Mouse (Mus musculus) erythroblast, embryonic 14.5 days (primary cell): ENCODE measurements at regions not wholly inside any gene's neighbourhood (a gene's known extent, or its start where the extent isn't known, plus 50 kb on each side); places are given as distances from the start of the nearest gene placed in this dataset.

ENCODE experiments used
- H3K27me3 ChIP-seq: 2 replicates; pipeline ENCODE4 v1.6.1; 2012; ENCODE audit warnings: inconsistent platforms; ENCODE audit not compliant: control insufficient read depth
- H3K36me3 ChIP-seq: 2 replicates; pipeline ENCODE4 v1.6.1; 2012; ENCODE audit warnings: mild to moderate bottlenecking, inconsistent platforms; ENCODE audit not compliant: control insufficient read depth
- H3K4me1 ChIP-seq: 2 replicates; pipeline ENCODE4 v1.6.1; 2012; ENCODE audit warnings: inconsistent platforms; ENCODE audit not compliant: control insufficient read depth
- H3K4me3 ChIP-seq: replicated peaks from 2 replicates; pipeline ENCODE3; 2012; ENCODE audit warnings: moderate library complexity, mild to moderate bottlenecking, inconsistent platforms
- H3K9me3 ChIP-seq: 2 replicates; pipeline ENCODE4 v1.6.1; 2012; ENCODE audit warnings: low read length, inconsistent platforms, mixed read lengths; ENCODE audit not compliant: control insufficient read depth
- GATA1 ChIP-seq: IDR thresholded peaks from 2 replicates; pipeline ENCODE4 v1.6.1; 2012; ENCODE audit warnings: low read length, inconsistent platforms, mixed read lengths
- TAL1 ChIP-seq: IDR thresholded peaks from 3 replicates; pipeline ENCODE4 v1.6.1; 2012; ENCODE audit warnings: low read length, inconsistent platforms, mixed read lengths

DNA sequence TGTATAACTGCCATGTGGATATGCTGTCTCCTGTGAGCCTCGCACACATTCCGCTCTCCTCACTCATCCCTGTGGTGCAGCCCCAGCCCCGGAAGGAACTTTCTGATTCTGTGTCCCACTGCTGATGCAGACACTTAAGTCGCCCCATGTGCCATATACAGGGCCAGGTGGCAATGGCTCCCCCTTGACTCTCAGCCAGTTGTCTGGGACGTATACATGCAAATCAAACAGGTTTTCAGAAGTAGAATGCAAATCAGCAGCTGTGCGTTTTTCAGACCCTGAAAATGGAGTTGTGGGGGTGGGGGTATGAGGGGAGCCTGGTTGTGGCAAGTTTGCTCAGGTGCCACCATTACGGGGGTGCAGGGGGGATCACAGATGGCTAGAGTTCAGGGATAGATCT is 102.1 kb upstream of the Zdhhc25 start:
- H3K4me3 ChIP-seq = no peak overlapping the region
- H3K4me1 ChIP-seq = no peaks in the 10 kb centered on the region
- peaks cover 20% of the 10 kb centered on the region for H3K9me3 ChIP-seq
- no peaks in the 10 kb centered on the region for H3K36me3 ChIP-seq
- TF ChIP-seq TAL1 (no peak), GATA1 (no peak)
- H3K27me3 ChIP-seq = no peaks in the 10 kb centered on the region

DNA sequence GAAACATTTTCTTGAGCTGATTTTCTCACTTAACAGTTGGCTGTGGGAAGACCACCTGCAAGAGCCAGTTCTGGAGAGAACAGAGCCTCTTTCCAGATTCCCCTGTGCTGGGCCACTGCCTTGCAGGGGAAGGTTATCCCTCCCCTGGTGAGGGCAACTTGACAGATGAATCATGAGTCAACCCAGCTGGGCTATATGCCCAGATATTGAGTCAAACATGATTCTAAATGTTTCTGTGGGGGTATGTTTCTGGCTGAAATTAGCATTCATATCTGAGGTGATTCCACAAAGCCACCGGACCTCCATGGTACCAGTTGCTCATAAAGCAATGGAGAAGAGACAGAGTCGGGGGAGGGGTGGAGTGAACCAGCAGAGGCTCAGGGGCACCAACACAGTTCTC is 97.8 kb upstream of the Zdhhc25 start:
- no peaks in the 10 kb centered on the region for H3K36me3 ChIP-seq
- H3K4me1 ChIP-seq = no peaks in the 10 kb centered on the region
- H3K27me3 ChIP-seq = no peaks in the 10 kb centered on the region
- peaks cover 40% of the 10 kb centered on the region for H3K9me3 ChIP-seq
- H3K4me3 ChIP-seq = no peak overlapping the region
- TF ChIP-seq TAL1 = no peak
- no peak for TF ChIP-seq GATA1

DNA sequence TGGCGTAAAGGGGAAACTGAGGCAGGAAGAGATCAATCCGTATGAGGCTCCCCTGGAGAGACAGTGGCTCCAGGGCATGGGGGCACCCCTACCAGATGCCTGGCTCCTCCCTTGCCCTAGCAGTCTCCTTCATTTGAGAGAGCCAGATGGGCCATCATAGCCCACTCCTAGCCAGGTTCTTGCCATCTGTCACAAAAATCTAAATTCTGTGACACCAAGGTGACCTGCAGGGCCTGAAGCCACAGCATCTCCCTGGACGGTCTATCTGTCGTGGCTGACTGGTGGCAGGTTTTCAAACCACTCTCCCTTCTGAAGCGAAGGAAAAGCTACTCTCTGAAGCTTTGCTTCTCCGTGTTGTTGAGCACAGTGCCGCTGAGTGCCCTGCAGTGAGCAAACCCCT is 96.2 kb upstream of the Zdhhc25 start:
- TF ChIP-seq GATA1 = no peak
- no peak for TF ChIP-seq TAL1
- H3K4me1 ChIP-seq = no peaks in the 10 kb centered on the region
- no peaks in the 10 kb centered on the region for H3K36me3 ChIP-seq
- no peak overlapping the region for H3K4me3 ChIP-seq
- H3K9me3 ChIP-seq = peaks cover 38% of the 10 kb centered on the region
- H3K27me3 ChIP-seq = no peaks in the 10 kb centered on the region

DNA sequence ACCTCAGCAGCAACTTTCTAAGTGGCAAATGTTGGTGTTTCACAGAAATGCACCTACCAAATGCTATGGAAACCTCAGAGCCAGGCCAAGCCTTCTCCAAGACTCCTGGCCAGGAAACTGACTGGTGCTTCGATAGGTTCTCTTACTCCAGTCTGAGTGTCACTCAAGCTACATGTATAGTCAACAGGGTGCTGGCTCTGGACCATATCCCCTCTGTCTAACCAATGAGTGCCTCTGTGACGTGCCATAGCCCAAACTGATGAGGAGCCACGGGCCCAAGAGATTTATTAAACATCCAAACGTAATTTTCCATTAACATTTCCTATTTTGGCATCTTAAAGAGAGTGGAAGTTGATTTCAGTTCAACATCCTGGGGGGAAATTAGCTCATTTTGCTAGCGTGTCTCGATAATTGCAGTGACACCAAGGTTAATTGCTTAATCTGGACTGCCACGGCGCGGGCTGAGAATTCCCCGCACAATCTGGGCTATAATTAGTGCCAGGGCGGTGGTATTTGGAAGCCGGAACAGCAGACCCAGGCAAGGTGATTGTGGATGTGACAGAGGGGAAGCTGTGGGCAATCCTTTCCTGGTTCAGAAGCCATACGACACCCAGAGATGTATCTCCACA is 94.5 kb upstream of the Zdhhc25 start:
- Histone ChIP-seq H3K4me1 (no peaks in the 10 kb centered on the region), H3K4me3 (no peak overlapping the region), H3K36me3 (no peaks in the 10 kb centered on the region), H3K27me3 (no peaks in the 10 kb centered on the region), H3K9me3 (peaks cover 42% of the 10 kb centered on the region)
- TF ChIP-seq GATA1 (no peak), TAL1 (no peak)

DNA sequence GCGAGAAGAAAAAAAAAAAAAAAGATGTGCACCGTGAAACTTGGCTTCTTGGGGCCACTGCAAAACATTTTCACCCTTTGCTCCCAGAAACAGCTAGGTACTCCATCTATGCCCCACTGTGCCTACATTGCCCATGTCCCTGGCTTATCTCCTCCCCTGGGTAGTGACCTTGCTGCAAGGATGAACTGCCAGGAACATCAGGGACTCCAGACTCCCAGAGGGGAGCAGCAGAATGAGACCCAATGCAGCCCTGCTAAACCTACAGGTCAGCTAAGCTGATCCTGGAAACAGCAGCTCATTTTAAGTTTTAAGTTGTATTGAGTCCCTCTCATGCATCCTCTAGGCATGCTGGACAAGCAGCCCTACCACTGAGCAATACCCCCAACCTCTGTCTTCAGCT is 92.2 kb upstream of the Zdhhc25 start:
- H3K4me1 ChIP-seq = no peaks in the 10 kb centered on the region
- H3K9me3 ChIP-seq = peaks cover 41% of the 10 kb centered on the region

DNA sequence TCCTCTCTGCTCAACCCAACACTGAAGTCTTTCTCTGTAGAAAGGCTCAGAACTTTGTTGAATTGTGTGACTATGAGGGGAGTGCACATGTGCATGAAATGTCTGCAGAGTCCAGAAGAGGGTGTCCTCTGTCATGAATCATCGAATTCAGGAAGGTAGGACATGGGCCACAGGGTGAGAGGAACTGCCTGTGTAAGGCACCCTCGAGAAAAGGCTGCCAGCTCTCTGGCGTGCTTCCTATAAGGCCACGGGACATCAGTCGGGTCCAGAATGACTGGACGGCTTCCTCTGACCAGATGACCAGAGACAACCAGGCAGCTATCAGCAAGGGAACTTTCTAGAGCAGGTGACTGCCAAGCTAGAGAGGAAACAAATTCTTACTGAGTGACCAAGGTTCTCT is 91.1 kb upstream of the Zdhhc25 start:
- H3K27me3 ChIP-seq = no peaks in the 10 kb centered on the region
- no peaks in the 10 kb centered on the region for H3K36me3 ChIP-seq
- H3K4me3 ChIP-seq = no peak overlapping the region
- H3K4me1 ChIP-seq = no peaks in the 10 kb centered on the region
- H3K9me3 ChIP-seq = peaks cover 41% of the 10 kb centered on the region
- no peak for TF ChIP-seq GATA1
- TF ChIP-seq TAL1 = no peak

More for the DNA sequence above, 92.2 kb upstream of the Zdhhc25 start:
- TF ChIP-seq GATA1 (no peak), TAL1 (no peak)
- no peaks in the 10 kb centered on the region for H3K36me3 ChIP-seq
- H3K4me3 ChIP-seq = no peak overlapping the region
- no peaks in the 10 kb centered on the region for H3K27me3 ChIP-seq

DNA sequence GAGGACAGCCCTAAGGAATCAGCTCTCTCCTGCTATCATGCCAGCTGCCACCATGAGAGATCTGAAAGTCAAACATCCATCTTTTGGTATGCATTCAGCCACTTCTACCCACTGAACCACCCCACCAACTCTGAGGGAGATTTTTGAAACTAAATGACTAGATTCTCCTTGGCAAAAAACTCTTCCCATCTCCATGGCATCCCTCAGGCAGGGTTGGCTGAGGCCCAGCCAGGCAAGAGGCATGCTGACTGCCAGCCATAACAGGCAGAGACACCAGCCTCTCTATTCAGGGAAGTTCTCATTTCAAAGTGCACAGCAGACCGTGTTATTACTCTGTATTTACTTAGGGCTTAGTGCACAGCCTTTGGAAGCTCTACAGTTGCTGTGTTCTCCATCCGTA is 90.5 kb upstream of the Zdhhc25 start:
- peaks cover 41% of the 10 kb centered on the region for H3K9me3 ChIP-seq
- no peaks in the 10 kb centered on the region for H3K36me3 ChIP-seq

DNA sequence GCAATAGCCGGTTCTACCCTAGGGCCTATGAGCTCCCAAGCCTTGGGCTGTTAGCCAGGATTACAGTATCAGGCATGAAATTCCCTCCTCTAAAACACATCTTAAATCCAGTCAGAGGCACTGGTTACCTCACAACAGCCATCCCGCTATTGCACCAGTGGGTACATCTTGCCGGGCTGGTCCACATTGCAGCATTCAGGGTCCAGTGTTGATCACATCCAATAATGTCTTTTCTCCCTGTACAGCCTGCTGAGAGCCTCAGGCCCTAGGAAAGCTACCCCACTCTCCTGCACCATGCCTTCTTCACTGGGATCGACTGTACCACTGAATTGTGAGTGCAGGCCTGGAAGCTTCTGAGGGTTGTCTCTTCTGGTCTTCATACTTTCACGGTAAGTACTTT is 86.0 kb upstream of the Zdhhc25 start:
- Histone ChIP-seq H3K9me3 (peaks cover 34% of the 10 kb centered on the region), H3K4me1 (no peaks in the 10 kb centered on the region), H3K27me3 (no peaks in the 10 kb centered on the region), H3K4me3 (no peak overlapping the region), H3K36me3 (no peaks in the 10 kb centered on the region)
- TF ChIP-seq GATA1 (no peak), TAL1 (no peak)

More for the DNA sequence above, 90.5 kb upstream of the Zdhhc25 start:
- Histone ChIP-seq H3K4me1 (no peaks in the 10 kb centered on the region), H3K27me3 (no peaks in the 10 kb centered on the region), H3K4me3 (no peak overlapping the region)
- no peak for TF ChIP-seq GATA1
- no peak for TF ChIP-seq TAL1

DNA sequence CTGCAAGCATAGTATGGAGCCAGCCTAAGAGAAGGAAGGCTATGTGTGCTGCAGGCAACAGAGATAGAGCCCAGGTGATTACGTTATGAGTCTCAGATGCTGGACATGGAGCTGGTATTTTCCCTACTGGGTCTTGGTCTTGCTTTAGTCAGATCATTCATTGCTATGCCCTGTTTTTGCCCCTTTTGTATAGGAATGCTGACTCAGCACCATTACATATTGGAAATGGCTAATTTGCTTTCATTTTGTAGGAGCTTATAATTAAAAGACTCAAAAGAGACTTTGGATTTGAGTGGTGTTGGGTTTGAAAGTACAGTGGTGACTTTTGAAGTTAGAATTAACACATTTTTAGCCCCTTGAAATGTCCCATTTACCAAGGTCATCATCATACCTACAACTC is 68.9 kb upstream of the Zdhhc25 start:
- TF ChIP-seq GATA1 (no peak), TAL1 (no peak)

DNA sequence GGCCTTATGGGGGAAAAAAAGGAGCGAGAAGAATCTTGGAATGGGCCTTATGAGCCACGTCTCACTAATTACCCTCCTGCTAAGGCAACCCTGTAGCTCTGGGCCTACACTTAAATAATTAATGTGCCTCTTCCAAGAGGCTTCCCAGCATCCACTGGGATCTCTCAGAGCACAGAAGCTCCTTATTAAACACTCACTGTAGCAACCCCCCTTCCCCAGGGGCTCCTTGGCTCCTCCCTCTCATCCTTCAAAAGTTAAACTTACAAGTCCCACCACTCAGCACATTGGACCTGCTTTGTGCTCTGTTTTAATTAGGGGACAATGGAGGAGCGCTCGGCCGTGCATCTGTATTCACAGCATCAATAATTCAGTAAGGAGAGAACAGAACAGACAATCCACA is 68.1 kb upstream of the Zdhhc25 start:
- Histone ChIP-seq H3K4me1 (no peaks in the 10 kb centered on the region), H3K9me3 (peaks cover 4% of the 10 kb centered on the region; the same call in 1 of the 2 replicates), H3K4me3 (no peak overlapping the region), H3K36me3 (no peaks in the 10 kb centered on the region), H3K27me3 (no peaks in the 10 kb centered on the region)
- TF ChIP-seq GATA1 (no peak), TAL1 (no peak)

More for the DNA sequence above, 68.9 kb upstream of the Zdhhc25 start:
- Histone ChIP-seq H3K4me1 (no peaks in the 10 kb centered on the region), H3K27me3 (no peaks in the 10 kb centered on the region), H3K4me3 (no peak overlapping the region), H3K9me3 (peaks cover 4% of the 10 kb centered on the region; the same call in 1 of the 2 replicates), H3K36me3 (no peaks in the 10 kb centered on the region)
